Mouse (Mus musculus): Measurements from ENCODE around the gene Zcchc2. TPM values are rescaled to one million over a fixed set of nuclear protein-coding genes. Genes with fewer than 3 reads are reported as not detected.

Zcchc2 gene
- polyA plus RNA-seq, 1 experiment from 2014 or later: 1.5 TPM

DNA sequence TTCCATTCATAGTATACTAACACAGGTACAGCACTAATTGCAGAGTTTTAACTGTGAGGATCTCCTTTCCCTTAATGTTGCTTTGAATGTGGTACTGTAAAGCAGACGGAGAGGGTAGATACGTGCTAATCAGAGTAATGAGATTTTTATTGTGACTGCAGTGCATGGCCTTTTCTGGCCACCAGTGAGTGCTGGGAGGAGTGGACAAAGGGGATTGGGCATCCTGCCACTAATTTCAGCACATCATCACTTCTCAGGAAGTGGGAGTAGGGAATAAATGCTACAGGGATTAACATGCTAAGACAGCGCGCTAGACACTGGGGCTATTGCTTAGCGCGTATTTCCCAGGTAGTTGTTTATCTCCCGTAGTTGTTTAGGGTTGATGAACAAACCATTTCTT lies 3.0 kb downstream of the Zcchc2 start:
- DNase-seq (ENCODE audit: low spot score) (no peak), ATAC-seq (ENCODE audit: insufficient number of reproducible peaks, low FRiP score, low TSS enrichment, low read depth) (no peak)
- WGBS: 11% methylated on average over 7 of the region's 7 CpGs
- Histone ChIP-seq H3K9ac (ENCODE audit: low read length) (peak overlapping the region; percentile 68), H3K4me1 (ENCODE audit: control insufficient read depth, insufficient read depth, low read length) (peaks cover 12% of the 10 kb centered on the region), H3K4me2 (ENCODE audit: low read depth, severe bottlenecking) (peak overlapping the region; percentile 61), H3K27ac (replicated peaks; ENCODE audit: low read depth, low read length) (no peak overlapping the region), H3K4me3 (ENCODE audit: low read depth, low read length) (peak overlapping the region; percentile 59), H3K9me3 (ENCODE audit: control insufficient read depth, low read length) (no peaks in the 10 kb centered on the region), H3K27me3 (ENCODE audit: control insufficient read depth, insufficient read depth, low read length) (peaks cover 2% of the 10 kb centered on the region; the same call in 1 of the 2 replicates), H3K36me3 (ENCODE audit: control insufficient read depth, insufficient read depth, low read length) (no peaks in the 10 kb centered on the region)

DNA sequence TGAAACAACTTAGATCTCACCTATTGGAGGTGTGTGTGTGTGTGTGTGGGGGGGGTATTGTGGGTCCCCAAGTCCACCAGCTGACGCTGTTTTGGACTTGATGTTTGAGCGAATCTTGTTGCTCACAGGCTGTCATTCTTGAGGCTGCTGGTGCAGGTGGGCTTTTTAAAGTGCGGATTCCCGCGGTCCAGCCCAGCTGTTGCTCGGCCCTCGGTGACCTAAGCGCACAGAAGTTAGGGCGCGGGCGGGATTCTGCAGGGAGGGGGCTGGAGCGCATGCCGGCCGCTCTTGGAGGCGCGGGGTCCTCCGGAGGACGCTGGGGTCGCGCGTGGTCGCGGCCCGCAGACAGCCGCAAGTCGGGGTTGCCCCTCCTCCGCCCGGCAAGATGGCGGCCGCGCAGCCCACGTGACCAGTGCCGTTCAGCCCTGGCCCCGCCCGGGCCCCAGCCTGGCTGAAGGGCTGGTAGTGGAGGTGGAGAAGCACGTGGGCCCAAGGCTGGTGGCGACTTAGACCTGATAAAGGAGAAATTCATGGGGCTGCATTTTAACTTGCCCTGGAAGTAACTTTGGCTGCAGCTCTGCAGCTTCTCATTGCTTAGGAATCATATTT lies 3.5 kb downstream of the Zcchc2 start:
- Histone ChIP-seq H3K27me3 (ENCODE audit: control insufficient read depth, insufficient read depth, low read length) (peaks cover 2% of the 10 kb centered on the region; the same call in 1 of the 2 replicates), H3K36me3 (ENCODE audit: control insufficient read depth, insufficient read depth, low read length) (no peaks in the 10 kb centered on the region), H3K9me3 (ENCODE audit: control insufficient read depth, low read length) (no peaks in the 10 kb centered on the region), H3K9ac (ENCODE audit: low read length) (peak overlapping the region; percentile 68), H3K4me2 (ENCODE audit: low read depth, severe bottlenecking) (peak overlapping the region; percentile 61), H3K4me1 (ENCODE audit: control insufficient read depth, insufficient read depth, low read length) (peaks cover 12% of the 10 kb centered on the region), H3K27ac (replicated peaks; ENCODE audit: low read depth, low read length) (no peak overlapping the region), H3K4me3 (ENCODE audit: low read depth, low read length) (peak overlapping the region; percentile 59)
- ATAC-seq (ENCODE audit: insufficient number of reproducible peaks, low FRiP score, low TSS enrichment, low read depth) (peak; percentile 78), DNase-seq (ENCODE audit: low spot score) (peak; percentile 89)
- WGBS: 0% methylated on average over 37 of the region's 37 CpGs

DNA sequence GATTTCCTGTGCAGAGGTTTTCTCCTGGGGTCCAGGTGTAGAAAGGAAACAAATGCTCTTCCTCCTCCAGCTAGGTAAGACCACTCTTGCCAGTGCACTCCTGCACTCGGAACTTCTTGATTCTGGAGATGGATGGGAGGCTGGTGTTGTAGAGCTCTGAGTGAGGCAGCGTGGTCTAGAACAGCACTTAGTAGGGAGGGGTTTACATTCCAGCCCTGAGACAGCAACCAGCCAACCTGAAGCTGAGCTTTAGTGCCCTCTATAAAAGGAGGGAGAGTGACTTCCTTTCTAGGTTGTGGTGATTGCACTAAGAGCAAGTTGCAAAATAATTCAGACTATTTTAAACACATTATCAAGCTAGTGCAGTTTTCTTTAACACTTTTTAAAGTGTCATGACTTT lies 5.8 kb downstream of the Zcchc2 start:
- Histone ChIP-seq H3K27ac (replicated peaks; ENCODE audit: low read depth, low read length) (no peak overlapping the region), H3K4me3 (ENCODE audit: low read depth, low read length) (no peak overlapping the region), H3K9me3 (ENCODE audit: control insufficient read depth, low read length) (no peaks in the 10 kb centered on the region), H3K4me1 (ENCODE audit: control insufficient read depth, insufficient read depth, low read length) (peaks cover 15% of the 10 kb centered on the region), H3K9ac (ENCODE audit: low read length) (no peak overlapping the region), H3K27me3 (ENCODE audit: control insufficient read depth, insufficient read depth, low read length) (peaks cover 2% of the 10 kb centered on the region; the same call in 1 of the 2 replicates), H3K4me2 (ENCODE audit: low read depth, severe bottlenecking) (no peak overlapping the region), H3K36me3 (ENCODE audit: control insufficient read depth, insufficient read depth, low read length) (no peaks in the 10 kb centered on the region)
- DNase-seq (ENCODE audit: low spot score) (no peak), ATAC-seq (ENCODE audit: insufficient number of reproducible peaks, low FRiP score, low TSS enrichment, low read depth) (no peak)
- WGBS: 38% methylated on average over 2 of the region's 2 CpGs

DNA sequence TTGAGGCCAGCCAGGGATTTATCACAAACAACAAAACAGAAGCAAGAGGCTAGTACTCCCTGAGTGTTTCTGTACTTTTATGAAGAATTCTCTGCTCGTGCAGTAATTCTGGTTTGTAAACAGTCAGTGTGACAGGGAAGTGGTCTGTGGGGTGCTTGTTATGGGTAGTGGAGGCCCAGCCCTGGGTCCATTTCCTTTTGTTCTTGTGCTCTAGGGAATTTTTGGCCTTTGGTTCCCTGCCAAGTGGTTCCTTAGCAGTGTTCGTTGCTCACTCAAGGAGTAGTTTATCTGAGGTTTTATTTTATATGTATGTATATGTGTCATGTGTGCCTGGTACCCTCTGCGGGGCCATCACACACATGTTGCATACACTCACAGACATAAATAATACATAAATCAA lies 7.1 kb downstream of the Zcchc2 start:
- no peak overlapping the region for H3K4me3 ChIP-seq (ENCODE audit: low read depth, low read length)
- no peaks in the 10 kb centered on the region for H3K27me3 ChIP-seq (ENCODE audit: control insufficient read depth, insufficient read depth, low read length)
- WGBS: 63% methylated on average over 3 of the region's 3 CpGs
- H3K27ac ChIP-seq (replicated peaks; ENCODE audit: low read depth, low read length): no peak overlapping the region
- no peak for ATAC-seq (ENCODE audit: insufficient number of reproducible peaks, low FRiP score, low TSS enrichment, low read depth)
- no peaks in the 10 kb centered on the region for H3K36me3 ChIP-seq (ENCODE audit: control insufficient read depth, insufficient read depth, low read length)
- H3K9ac ChIP-seq (ENCODE audit: low read length): no peak overlapping the region
- peaks cover 9% of the 10 kb centered on the region; the same call in 1 of the 2 replicates for H3K4me1 ChIP-seq (ENCODE audit: control insufficient read depth, insufficient read depth, low read length)
- H3K9me3 ChIP-seq (ENCODE audit: control insufficient read depth, low read length): no peaks in the 10 kb centered on the region
- H3K4me2 ChIP-seq (ENCODE audit: low read depth, severe bottlenecking): no peak overlapping the region
- no peak for DNase-seq (ENCODE audit: low spot score)

DNA sequence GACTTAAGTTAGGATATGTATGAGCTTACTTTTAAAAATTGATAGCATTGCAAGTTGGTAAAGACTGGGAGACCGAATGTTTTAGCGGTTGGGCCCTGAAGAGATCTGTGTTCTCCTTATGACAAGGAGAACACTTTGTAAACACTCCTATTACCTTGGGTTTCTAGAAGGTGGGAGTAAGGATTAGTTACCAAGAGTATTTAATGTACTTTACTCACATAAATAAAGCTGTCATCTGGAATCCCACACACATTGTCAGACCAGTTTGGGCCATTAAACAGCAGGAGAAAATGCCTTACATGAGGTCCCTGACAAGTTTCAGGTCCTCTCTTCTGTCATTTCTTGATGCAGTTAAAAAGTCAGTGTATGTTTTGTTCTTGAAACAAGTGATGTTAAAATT lies 9.6 kb downstream of the Zcchc2 start:
- no peaks in the 10 kb centered on the region for H3K27me3 ChIP-seq (ENCODE audit: control insufficient read depth, insufficient read depth, low read length)
- no peaks in the 10 kb centered on the region for H3K9me3 ChIP-seq (ENCODE audit: control insufficient read depth, low read length)
- H3K27ac ChIP-seq (replicated peaks; ENCODE audit: low read depth, low read length): no peak overlapping the region
- no peaks in the 10 kb centered on the region for H3K36me3 ChIP-seq (ENCODE audit: control insufficient read depth, insufficient read depth, low read length)
- DNase-seq (ENCODE audit: low spot score) (no peak), ATAC-seq (ENCODE audit: insufficient number of reproducible peaks, low FRiP score, low TSS enrichment, low read depth) (no peak)
- no peak overlapping the region for H3K4me2 ChIP-seq (ENCODE audit: low read depth, severe bottlenecking)
- 0 out of 2 replicates have a peak, but pooled peaks cover 3% of the 10 kb centered on the region for H3K4me1 ChIP-seq (ENCODE audit: control insufficient read depth, insufficient read depth, low read length)
- H3K9ac ChIP-seq (ENCODE audit: low read length): no peak overlapping the region
- H3K4me3 ChIP-seq (ENCODE audit: low read depth, low read length): no peak overlapping the region
- whole genome bisulfite sequencing: 94% methylated on average over 2 of the region's 2 CpGs

DNA sequence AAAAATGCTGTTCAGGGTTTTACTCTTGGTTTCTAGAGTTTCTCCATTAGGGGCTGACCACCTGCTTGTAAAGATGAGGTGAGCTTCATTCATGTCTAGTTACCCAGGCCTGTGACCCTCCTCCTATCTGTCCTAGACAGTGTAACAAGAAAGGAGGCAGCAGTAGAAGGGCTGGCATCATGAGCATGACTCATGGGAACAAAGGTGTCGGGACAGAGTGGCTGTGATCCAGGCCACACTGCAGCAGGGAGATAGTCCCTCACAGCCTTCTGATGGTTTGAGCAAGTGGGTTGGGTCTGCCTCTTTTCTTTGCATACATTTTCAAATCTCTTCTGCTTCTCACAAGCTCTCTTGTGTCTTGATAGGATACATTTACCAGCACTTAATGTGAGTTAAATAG lies 17.4 kb downstream of the Zcchc2 start:
- ATAC-seq (ENCODE audit: insufficient number of reproducible peaks, low FRiP score, low TSS enrichment, low read depth): no peak

DNA sequence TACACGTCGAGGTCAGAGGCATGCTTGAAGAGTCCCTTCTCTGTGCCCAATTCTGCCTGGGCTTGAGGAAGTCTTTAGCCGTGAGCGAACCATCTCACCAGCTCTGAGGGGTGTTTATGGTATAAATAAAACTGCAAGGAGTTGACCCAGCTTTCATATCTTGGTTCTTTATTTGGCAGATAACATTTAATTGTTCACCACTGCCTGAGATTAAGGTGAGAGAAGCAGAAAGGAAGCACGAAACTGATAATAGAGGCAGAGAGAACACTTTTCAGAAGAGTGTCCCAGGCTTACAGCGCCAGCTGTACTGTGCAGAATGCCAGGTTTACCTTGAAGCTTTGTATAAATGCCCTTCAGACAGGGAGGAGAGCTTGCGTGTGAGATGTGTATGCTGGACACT lies 20.9 kb downstream of the Zcchc2 start:
- DNase-seq (ENCODE audit: low spot score) (no peak), ATAC-seq (ENCODE audit: insufficient number of reproducible peaks, low FRiP score, low TSS enrichment, low read depth) (no peak)
- Histone ChIP-seq H3K9me3 (ENCODE audit: control insufficient read depth, low read length) (no peaks in the 10 kb centered on the region), H3K36me3 (ENCODE audit: control insufficient read depth, insufficient read depth, low read length) (no peaks in the 10 kb centered on the region), H3K27ac (replicated peaks; ENCODE audit: low read depth, low read length) (no peak overlapping the region), H3K27me3 (ENCODE audit: control insufficient read depth, insufficient read depth, low read length) (no peaks in the 10 kb centered on the region), H3K9ac (ENCODE audit: low read length) (no peak overlapping the region), H3K4me2 (ENCODE audit: low read depth, severe bottlenecking) (no peak overlapping the region), H3K4me1 (ENCODE audit: control insufficient read depth, insufficient read depth, low read length) (no peaks in the 10 kb centered on the region), H3K4me3 (ENCODE audit: low read depth, low read length) (no peak overlapping the region)
- 91% methylated on average over 7 of the region's 7 CpGs for WGBS

More for the DNA sequence above, 17.4 kb downstream of the Zcchc2 start:
- no peak overlapping the region for H3K4me3 ChIP-seq (ENCODE audit: low read depth, low read length)
- 79% methylated on average over 1 of the region's 1 CpGs for WGBS
- H3K4me2 ChIP-seq (ENCODE audit: low read depth, severe bottlenecking): no peak overlapping the region
- no peak for DNase-seq (ENCODE audit: low spot score)
- H3K9me3 ChIP-seq (ENCODE audit: control insufficient read depth, low read length): no peaks in the 10 kb centered on the region
- H3K27ac ChIP-seq (replicated peaks; ENCODE audit: low read depth, low read length): no peak overlapping the region
- no peak overlapping the region for H3K9ac ChIP-seq (ENCODE audit: low read length)
- no peaks in the 10 kb centered on the region for H3K4me1 ChIP-seq (ENCODE audit: control insufficient read depth, insufficient read depth, low read length)
- H3K36me3 ChIP-seq (ENCODE audit: control insufficient read depth, insufficient read depth, low read length): no peaks in the 10 kb centered on the region
- no peaks in the 10 kb centered on the region for H3K27me3 ChIP-seq (ENCODE audit: control insufficient read depth, insufficient read depth, low read length)

DNA sequence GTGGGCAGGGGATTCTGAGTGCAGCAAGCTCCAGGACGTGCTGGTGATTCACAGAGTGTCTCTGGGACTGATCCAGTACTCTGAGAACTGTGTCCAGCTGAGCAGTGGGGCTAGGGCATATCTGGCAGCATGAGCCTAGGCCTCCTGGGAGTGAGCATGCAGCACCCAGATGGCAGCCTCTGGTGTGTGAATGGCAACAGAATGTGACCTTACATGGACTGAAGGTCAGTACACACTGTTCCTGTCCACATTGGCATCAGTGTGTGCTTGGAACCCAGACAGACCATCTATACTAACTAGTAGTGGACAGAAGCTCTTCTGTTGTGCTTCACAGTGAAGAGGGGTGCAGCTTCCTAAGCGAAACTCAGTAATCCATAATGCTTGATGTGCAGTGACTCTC lies 23.6 kb downstream of the Zcchc2 start:
- Histone ChIP-seq H3K4me1 (ENCODE audit: control insufficient read depth, insufficient read depth, low read length) (no peaks in the 10 kb centered on the region), H3K4me3 (ENCODE audit: low read depth, low read length) (no peak overlapping the region), H3K9ac (ENCODE audit: low read length) (no peak overlapping the region), H3K27me3 (ENCODE audit: control insufficient read depth, insufficient read depth, low read length) (no peaks in the 10 kb centered on the region), H3K36me3 (ENCODE audit: control insufficient read depth, insufficient read depth, low read length) (no peaks in the 10 kb centered on the region), H3K9me3 (ENCODE audit: control insufficient read depth, low read length) (no peaks in the 10 kb centered on the region), H3K4me2 (ENCODE audit: low read depth, severe bottlenecking) (no peak overlapping the region), H3K27ac (replicated peaks; ENCODE audit: low read depth, low read length) (no peak overlapping the region)
- DNase-seq (ENCODE audit: low spot score) (no peak), ATAC-seq (ENCODE audit: insufficient number of reproducible peaks, low FRiP score, low TSS enrichment, low read depth) (no peak)
- WGBS: 82% methylated on average over 2 of the region's 2 CpGs

DNA sequence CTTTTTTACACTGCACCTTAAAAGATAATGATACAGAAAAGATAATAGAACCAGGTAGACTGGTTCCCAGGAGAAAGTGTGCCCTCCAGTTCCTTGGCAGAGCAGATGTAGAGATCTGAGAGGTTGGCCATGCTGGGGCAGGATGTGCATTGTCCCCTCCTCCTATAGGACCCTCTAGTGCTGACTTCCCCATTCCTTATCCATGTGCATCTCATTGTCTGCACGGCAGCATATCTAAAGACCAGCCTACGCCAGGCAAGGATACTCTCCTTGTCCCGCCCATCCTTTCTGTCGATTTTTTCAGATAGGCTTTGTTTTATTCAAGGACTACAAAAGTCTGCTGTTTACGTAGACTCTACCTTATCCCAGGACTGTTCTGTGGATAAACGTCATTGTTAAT lies 26.1 kb downstream of the Zcchc2 start:
- no peak for ATAC-seq (ENCODE audit: insufficient number of reproducible peaks, low FRiP score, low TSS enrichment, low read depth)
- Histone ChIP-seq H3K9me3 (ENCODE audit: control insufficient read depth, low read length) (no peaks in the 10 kb centered on the region), H3K4me1 (ENCODE audit: control insufficient read depth, insufficient read depth, low read length) (no peaks in the 10 kb centered on the region), H3K4me3 (ENCODE audit: low read depth, low read length) (no peak overlapping the region), H3K36me3 (ENCODE audit: control insufficient read depth, insufficient read depth, low read length) (no peaks in the 10 kb centered on the region), H3K27me3 (ENCODE audit: control insufficient read depth, insufficient read depth, low read length) (no peaks in the 10 kb centered on the region), H3K4me2 (ENCODE audit: low read depth, severe bottlenecking) (no peak overlapping the region), H3K9ac (ENCODE audit: low read length) (no peak overlapping the region), H3K27ac (replicated peaks; ENCODE audit: low read depth, low read length) (no peak overlapping the region)
- DNase-seq (ENCODE audit: low spot score): no peak
- 91% methylated on average over 6 of the region's 6 CpGs for WGBS
